Mouse (Mus musculus) kidney, adult 2 months (tissue): Measurements from ENCODE around the gene Anapc1. TPM values are rescaled to one million over a fixed set of nuclear protein-coding genes. Genes with fewer than 3 reads are reported as not detected.
"Not testable (repeated sequence)": the region's sequence is repeated elsewhere in the genome, so short reads cannot be mapped to it uniquely, and the experiment has no call there.

Experiments used
- DNase-seq: peaks from one replicate; pipeline ENCODE4 v3.0.0; 2021
- H3K27ac ChIP-seq: fragments of 200-500 bp; 2 replicates; pipeline ENCODE4 v1.5.1; 2012; ENCODE audit warnings: low read depth, low read length, control low read depth, inconsistent platforms; ENCODE audit not compliant: insufficient read depth
- H3K27me3 ChIP-seq: fragments of 200-500 bp; replicated peaks from 2 replicates; pipeline ENCODE4 v1.6.1; 2012; ENCODE audit warnings: mild to moderate bottlenecking, moderate library complexity, low read length, inconsistent platforms; ENCODE audit not compliant: control insufficient read depth, insufficient read depth
- H3K36me3 ChIP-seq: fragments of 200-500 bp; 2 replicates; pipeline ENCODE4 v1.6.1; 2012; ENCODE audit warnings: mild to moderate bottlenecking, moderate library complexity, low read length, inconsistent platforms; ENCODE audit not compliant: control insufficient read depth, insufficient read depth
- H3K4me1 ChIP-seq: fragments of 200-500 bp; 2 replicates; pipeline ENCODE4 v1.6.1; 2011; ENCODE audit warnings: low read length; ENCODE audit not compliant: control insufficient read depth, insufficient read depth
- H3K4me3 ChIP-seq: fragments of 200-500 bp; 2 replicates; pipeline ENCODE4 v1.5.1; 2011; ENCODE audit warnings: mild to moderate bottlenecking, low read depth, low read length, control low read depth; ENCODE audit not compliant: insufficient read depth
- CTCF ChIP-seq: fragments of 200-500 bp; conservative IDR thresholded peaks from 2 replicates; pipeline ENCODE4 v1.5.1; 2011; ENCODE audit warnings: low read depth, mild to moderate bottlenecking, control low read depth, low read length, moderate library complexity, mixed read lengths; ENCODE audit not compliant: insufficient read depth, insufficient read length
- POLR2A ChIP-seq: fragments of 200-500 bp; IDR thresholded peaks from one replicate; pipeline ENCODE4 v1.6.1; 2011; ENCODE audit warnings: low read depth, low read length, control low read depth
- WGBS: fragments of 180-500 bp; shearing (Covaris S2); methylation state at CpG from one replicate; pipeline ENCODE4 v1.1.7; 2018; 5-methylcytosine and 5-hydroxymethylcytosine counted together
- polyA plus RNA-seq: library from polyadenylated mRNA; depleted of rRNA; stranded (reverse); fragments of >200 nt; gene quantifications from 2 replicates; pipeline ENCODE4 v1.2.3, GENCODE M21; 2012

Anapc1 gene
- polyA plus RNA-seq, 1 experiment, result 32.2 TPM

DNA sequence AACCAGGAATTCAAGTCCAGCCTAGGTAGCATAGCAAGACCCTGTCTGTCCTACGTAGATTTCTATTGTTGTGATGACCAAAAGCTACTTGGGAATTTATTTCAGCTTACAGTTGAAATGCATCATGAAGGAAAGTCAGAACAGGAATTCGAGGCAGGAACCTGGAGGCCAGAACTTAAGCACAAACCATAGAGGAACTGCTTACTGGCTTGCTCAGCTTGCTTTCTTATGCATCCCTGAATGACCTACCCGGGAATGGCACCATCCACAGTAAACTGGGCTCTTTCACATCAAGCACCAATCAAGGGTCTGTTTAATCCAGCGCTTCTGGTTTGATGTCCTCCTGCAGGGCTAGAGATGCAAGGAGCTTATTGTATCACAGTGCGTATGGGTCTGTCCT, 10.4 kb upstream of the Anapc1 start:
- Histone ChIP-seq H3K27me3 (no peaks in the 10 kb centered on the region), H3K4me3 (no peak overlapping the region), H3K4me1 (peaks cover 14% of the 10 kb centered on the region), H3K36me3 (no peaks in the 10 kb centered on the region), H3K27ac (no peak overlapping the region)
- TF ChIP-seq CTCF (no peak), POLR2A (no peak)
- DNase-seq, result no peak
- WGBS, result 49% methylated on average over 5 of the region's 5 CpGs

DNA sequence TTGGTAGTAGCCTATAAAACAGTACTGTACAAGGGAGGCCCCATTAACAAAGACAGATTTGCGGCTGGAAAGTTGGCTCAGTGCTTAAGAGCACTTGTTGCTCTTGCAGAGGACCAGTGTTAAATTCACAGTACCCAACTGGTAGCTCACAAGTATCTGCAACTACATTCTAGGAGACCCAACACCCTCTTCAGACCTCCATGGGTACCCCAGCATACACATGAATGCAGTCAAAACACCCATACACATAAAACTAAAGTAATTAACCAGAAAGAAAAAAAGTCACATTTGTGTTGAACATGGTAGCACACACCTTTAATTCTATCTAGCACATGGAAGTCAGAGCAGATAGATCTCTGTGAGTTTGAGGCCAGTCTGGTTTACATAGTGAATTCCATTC, 9.9 kb upstream of the Anapc1 start:
- H3K4me3 ChIP-seq, result no peak overlapping the region
- TF ChIP-seq CTCF, result no peak
- no peak for TF ChIP-seq POLR2A
- no peaks in the 10 kb centered on the region for H3K27me3 ChIP-seq
- peak overlapping the region; percentile 87 for H3K27ac ChIP-seq
- peaks cover 14% of the 10 kb centered on the region for H3K4me1 ChIP-seq
- DNase-seq, result no peak
- WGBS, result 89% methylated on average over 1 of the region's 1 CpGs
- H3K36me3 ChIP-seq, result no peaks in the 10 kb centered on the region

DNA sequence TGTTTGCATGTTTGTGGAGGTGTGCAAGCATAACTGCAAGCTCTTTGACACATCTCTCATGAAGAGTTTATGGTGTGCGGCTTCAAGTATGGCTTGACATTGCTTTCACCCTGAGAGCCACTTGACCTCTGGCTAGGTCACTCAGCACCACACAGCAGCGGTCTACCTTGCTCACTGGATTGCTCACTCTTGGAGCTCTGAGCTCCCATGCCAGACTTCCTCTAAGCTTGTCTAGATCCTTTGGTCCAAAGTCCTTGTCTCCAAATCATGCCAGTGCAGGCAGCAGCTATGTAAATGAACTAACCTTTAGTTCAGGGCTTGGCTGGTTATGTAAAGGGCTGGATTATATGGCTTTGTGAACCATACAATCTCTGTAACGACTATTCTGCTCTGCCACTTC, 9.2 kb upstream of the Anapc1 start:
- 45% methylated on average over 3 of the region's 3 CpGs for WGBS
- peaks cover 14% of the 10 kb centered on the region for H3K4me1 ChIP-seq
- DNase-seq, result peak; percentile 84
- H3K27me3 ChIP-seq, result no peaks in the 10 kb centered on the region
- peak overlapping the region; percentile 87 for H3K27ac ChIP-seq
- TF ChIP-seq CTCF (no peak), POLR2A (no peak)
- H3K36me3 ChIP-seq, result no peaks in the 10 kb centered on the region
- H3K4me3 ChIP-seq, result no peak overlapping the region

DNA sequence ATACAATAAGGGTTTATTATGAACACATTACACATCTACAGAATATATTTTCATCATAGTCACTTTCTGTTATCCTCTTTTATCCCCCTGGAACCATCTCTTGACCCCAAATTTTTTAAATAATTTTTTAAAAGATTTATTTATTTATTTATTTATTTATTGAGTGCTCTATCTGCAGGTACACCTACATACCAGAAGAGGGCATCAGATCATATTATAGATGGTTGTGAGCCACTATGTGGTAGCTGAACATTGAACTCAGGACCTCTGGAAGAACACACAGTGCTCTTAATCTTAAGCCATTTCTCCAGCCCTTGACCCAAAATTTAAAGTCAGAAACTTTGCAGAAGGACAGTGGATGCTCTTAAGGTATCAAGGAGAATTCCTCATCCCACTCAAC, 7.4 kb upstream of the Anapc1 start:
- H3K27ac ChIP-seq, result no peak overlapping the region
- no peak overlapping the region for H3K4me3 ChIP-seq
- no peaks in the 10 kb centered on the region for H3K36me3 ChIP-seq
- H3K4me1 ChIP-seq, result peaks cover 14% of the 10 kb centered on the region
- TF ChIP-seq CTCF (no peak), POLR2A (no peak)
- H3K27me3 ChIP-seq, result no peaks in the 10 kb centered on the region
- DNase-seq, result no peak

DNA sequence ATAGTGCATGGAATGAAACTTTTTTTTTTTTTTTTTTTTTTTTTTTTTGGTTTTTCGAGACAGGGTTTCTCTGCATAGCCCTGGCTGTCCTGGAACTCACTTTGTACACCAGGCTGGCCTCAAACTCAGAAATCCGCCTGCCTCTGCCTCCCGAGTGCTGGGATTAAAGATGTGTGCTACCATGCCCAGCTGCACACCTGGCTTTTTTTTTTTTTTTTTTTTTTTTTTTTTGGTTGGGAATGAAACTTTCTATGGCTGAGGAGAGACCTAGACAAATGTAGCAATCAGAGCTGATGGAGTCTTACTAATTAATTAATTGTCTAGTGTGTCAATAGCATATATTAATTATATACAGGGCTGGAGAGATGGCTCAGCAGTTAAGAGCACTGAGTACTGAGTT, 6.6 kb upstream of the Anapc1 start:
- DNase-seq, H3K36me3 ChIP-seq, H3K4me3 ChIP-seq, H3K27ac ChIP-seq, H3K27me3 ChIP-seq: not testable (repeated sequence)
- peaks cover 14% of the 10 kb centered on the region for H3K4me1 ChIP-seq
- WGBS, result 74% methylated on average over 3 of the region's 3 CpGs

GRCm38 (mm10) chr2:128693236-128693635, 6.0 kb upstream of the Anapc1 start:
- no peaks in the 10 kb centered on the region for H3K36me3 ChIP-seq
- no peak overlapping the region for H3K27ac ChIP-seq
- no peak for DNase-seq
- TF ChIP-seq POLR2A, result no peak
- TF ChIP-seq CTCF, result no peak
- H3K4me1 ChIP-seq, result peaks cover 14% of the 10 kb centered on the region
- 66% methylated on average over 4 of the region's 4 CpGs for WGBS
- no peaks in the 10 kb centered on the region for H3K27me3 ChIP-seq
- H3K4me3 ChIP-seq, result no peak overlapping the region

- H3K27ac ChIP-seq, result no peak overlapping the region
- no peaks in the 10 kb centered on the region for H3K27me3 ChIP-seq
- H3K4me3 ChIP-seq, result no peak overlapping the region
- 86% methylated on average over 10 of the region's 10 CpGs for WGBS
- DNase-seq, result no peak
- no peak for TF ChIP-seq POLR2A
- no peak for TF ChIP-seq CTCF
- peaks cover 11% of the 10 kb centered on the region for H3K4me1 ChIP-seq
- no peaks in the 10 kb centered on the region for H3K36me3 ChIP-seq
Measured at GRCm38 (mm10) chr2:128692771-128693170, 5.6 kb upstream of the Anapc1 start.

GRCm38 (mm10) chr2:128692336-128692735, 5.1 kb upstream of the Anapc1 start:
- Histone ChIP-seq H3K27me3 (no peaks in the 10 kb centered on the region), H3K27ac (no peak overlapping the region), H3K4me1 (peaks cover 8% of the 10 kb centered on the region), H3K36me3 (no peaks in the 10 kb centered on the region), H3K4me3 (no peak overlapping the region)
- 71% methylated on average over 14 of the region's 14 CpGs for WGBS
- no peak for DNase-seq
- TF ChIP-seq CTCF (no peak), POLR2A (no peak)
